Mouse (Mus musculus): ENCODE results near the gene Fhl3.

GRCm38 (mm10) chr4:124693135-124693894, 7.2 kb upstream of the Fhl3 start, which contains the start of gene Utp11:
- TF ChIP-seq CTCF (conservative IDR thresholded peaks at IDR 0.05; ENCODE audit: low read length): no peak
- no peak for TF ChIP-seq POU5F1 (IDR thresholded peaks at IDR 0.05; ENCODE audit: borderline replicate concordance, low read length)
